Mouse (Mus musculus): Measurements from ENCODE around the gene Ccdc159.

Ccdc159 gene

DNA sequence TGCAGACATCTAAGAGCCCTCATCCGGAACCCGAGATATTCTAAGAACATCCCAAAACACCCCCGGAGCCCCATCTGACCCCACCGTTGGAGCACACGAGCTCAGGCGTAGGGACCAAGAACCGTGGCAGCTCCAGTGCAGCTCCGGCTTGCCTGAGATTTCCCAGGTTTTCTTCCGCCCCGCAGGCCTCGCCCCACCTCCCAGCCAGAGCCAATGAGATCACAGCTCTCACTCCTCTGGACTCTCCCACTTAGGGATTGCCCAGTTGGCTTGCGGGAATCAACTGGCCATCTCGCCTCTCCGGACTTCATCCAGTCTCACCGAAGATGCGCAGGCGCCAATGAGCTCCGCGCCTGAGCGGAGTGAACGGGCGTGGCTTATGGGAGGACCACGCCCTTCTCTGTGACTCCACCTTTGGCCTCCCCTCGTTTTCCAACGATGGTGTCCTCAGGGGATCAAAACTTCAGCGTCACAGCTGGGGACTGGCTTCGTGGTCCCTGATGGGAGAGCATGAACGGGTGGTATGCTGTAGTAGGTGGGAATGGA, at the start of gene Ccdc159, which contains the start of gene Tmem205:
Gene Ccdc159, plus strand, starts transcription at position 264 of the 546 bp plus-strand sequence.
Gene Tmem205, minus strand, starts transcription at position 349 of the 546 bp plus-strand sequence.
- peak; percentile 92 for DNase-seq (ENCODE audit: low spot score)

DNA sequence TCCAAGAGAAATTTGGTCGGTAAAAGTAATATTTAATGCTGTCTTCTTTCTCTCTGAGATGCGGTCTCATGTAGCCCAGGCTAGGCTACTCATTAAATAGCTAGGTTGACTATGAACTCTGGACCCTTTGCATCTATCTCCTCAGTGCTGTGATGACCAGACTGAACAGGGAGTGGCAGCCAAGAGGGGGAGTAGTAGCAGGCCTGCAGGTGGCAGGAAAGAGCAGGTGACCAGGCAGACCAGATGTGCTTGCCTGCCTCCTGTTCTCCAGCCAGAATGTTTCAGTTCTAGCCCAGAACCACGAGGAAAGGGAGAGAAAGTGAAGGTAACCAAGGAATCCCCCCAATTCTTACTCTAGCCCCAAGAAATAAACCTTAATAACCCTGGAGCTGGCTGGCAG, 38.0 kb upstream of the Ccdc159 start:
- DNase-seq (ENCODE audit: low spot score): no peak

DNA sequence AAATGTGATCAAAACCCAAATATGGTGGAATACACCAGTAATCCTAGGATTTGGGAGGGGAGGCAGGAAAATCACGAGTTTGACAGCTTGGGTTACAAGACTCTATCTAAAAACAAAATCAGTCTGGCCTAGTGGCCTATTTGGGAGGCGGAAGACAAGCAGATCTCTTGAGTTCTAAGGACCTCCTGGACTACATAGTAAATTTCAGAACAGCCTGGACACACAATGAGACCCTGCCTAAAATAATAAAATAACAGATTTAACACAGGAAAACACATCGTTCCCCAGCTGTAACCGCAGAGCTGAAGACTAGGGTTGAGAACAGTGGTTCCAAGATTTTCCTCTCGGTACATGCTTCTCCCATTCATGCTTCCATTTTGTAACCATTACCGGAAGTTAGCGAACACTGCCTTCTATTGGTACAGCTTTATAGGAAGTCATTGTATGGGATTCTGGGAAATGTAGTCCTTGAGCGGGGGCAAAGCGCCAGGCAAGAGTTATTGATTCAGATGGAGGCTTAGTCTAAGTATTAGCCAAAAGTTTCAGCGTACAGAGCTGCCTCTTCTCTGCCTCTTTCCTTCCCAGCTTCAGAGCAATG, 25.9 kb upstream of the Ccdc159 start:
- DNase-seq (ENCODE audit: low spot score): peak; percentile 69

DNA sequence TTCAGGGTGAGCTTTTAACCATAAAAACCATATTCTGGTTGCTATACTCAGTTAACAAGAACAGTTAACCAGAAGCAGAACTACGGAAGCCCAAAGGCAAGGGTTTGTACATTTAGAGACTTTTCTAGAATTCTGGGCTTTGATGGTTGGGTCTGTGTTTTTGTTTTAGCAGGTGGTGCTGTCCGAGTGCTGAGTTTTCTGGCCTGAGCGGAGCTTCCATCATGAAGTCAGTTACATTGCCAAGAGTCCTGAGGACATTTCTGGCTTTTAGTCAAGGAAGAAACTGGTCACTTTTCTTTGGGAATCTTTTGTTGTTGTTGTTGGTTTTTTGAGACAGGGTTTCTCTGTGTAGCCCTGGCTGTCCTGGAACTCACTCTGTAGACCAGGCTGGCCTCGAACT, 23.2 kb upstream of the Ccdc159 start:
- no peak for DNase-seq (ENCODE audit: low spot score)

DNA sequence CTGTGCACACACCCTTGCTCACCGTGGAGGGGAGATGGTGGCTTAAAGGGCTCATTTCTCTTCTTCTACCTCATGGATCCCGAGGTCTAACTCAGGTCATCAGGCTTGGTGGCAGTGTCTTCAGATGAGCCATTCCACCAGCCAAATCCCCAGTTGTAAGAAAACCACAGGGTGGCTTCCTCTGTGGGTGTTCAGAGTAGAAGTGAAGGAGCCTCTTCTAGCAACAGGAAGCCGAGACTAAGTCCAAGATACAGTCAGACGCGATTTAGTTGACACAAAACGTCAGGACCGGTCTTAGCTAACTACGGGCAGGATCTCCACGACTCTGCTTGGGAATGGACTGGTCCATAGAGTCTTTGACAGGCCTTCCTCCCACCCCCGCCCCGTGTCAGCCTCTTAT, 19.1 kb upstream of the Ccdc159 start:
- no peak for DNase-seq (ENCODE audit: low spot score)

DNA sequence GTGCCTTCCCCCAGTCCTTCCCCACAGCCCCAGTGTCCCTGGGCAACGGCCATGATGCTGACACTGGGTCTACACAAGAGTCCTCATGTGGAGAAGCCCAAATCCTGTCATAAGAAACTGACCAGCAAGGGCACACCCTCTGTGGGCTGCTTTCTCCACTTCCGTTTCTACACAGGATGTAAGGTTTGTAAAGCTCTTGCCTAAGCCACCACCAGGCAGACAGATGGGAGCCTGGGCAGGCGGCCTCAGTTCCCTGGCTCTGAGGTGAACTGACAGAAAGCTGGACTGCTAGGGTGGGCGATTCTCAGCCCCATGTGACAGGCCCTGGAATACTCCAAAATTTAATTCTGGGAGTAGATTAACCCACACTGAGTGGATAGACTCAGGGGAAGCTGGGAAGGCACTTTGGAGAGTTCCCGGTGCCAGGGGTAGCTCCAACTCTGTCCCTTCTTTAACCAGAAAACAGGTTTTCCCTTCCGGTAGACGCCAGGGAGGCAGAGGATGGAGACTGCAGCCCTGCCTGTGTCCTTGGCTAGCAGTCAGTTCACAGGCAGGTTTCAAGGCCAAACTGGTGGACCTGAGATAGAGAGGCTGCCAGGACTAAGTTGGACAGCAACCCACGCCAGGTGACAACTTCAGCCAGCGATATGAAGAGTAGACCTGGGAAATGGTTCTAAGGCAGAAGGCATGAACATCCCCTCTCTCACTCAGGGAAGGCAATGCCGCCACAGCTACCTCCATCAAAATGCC, 17.6 kb upstream of the Ccdc159 start:
- no peak for DNase-seq (ENCODE audit: low spot score)

DNA sequence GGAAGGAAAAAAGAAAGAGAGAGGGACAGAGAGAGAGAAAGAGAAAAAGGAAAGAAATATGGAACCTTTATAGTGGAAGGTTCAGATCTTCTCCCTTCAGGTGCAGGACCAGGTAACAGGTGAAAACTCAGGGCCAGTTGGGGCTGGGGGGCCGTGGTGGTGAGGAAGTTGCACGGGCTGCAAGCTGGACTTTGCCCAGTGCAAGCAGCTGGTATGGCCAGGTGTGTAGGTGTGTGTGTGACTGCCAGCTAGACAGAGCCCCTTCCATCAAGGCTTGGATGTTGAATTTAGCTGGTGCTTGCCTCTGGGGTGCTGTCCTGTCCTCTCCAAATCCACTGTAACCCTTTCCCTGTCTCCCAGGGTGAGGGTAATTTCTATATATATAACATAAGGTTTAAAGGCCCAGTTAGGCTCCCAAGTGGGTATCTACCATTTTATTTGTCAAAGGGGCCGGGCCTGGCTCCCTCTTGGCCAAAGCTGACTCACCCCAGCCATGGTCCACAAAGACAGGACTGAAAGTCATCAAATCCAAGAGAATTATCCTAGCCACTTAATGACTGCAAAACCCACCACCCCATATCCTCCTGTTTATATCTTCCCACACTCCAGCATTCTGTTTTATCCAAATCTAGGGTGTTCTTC, 10.3 kb upstream of the Ccdc159 start:
- DNase-seq (ENCODE audit: low spot score): no peak

DNA sequence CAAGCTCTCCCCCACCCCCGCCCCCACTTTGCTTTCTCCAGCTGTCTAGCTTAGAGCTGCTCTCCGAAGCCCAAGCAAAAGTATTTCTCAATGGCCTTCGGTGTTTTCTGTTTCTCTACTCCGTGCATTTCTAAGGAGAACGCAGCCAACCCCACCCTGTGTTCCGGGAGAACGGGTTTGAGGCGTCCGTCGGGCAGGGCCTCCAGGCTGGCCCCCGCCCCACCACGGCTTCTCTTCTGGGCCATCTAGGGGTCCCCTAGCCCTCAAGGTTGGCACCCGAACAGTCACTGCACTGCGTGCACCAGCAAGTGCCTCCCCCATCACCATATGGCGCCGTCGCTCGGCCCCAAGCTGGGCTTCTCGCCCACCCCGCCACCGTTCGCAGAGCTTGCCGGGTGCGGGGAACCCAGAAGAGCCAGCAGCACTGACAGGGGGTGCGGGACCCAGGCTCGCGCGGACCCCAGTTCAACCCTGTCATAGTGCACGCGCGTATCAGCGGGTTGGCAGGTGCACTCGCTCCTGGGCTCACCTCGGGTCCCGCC, 9.7 kb upstream of the Ccdc159 start:
- DNase-seq (ENCODE audit: low spot score): peak; percentile 49

DNA sequence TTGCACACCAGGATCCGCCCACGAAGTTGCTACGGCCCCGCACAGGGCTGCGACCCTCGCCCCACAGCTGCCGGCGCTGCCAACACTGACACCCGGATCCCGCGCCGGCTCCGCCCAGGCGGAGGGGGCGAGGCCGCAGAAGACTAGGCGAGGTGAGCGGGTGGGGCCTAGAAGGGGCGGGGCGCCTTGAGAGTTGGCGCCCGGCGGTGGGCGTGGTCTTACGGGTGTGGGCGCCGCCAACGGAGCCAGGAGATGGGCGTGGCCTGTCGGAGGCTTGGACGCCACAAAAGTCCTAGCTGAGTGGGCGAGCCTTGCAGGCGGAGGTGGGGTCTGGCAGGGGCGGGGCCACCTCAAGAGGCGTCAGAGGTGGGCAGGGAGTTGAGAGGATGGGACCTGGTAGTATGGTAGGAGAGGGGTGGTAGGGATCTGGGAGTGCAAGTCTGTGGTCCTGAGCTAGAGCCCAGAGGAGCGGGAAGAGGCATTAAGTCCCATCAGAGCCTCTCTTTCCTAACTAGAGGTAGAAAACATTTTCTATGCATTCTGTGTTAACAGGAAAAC, 9.2 kb upstream of the Ccdc159 start, which contains the start of gene Rab3d:
Gene Rab3d, minus strand, starts transcription at position 158 of the 558 bp plus-strand sequence.
- peak; percentile 83 for DNase-seq (ENCODE audit: low spot score)

DNA sequence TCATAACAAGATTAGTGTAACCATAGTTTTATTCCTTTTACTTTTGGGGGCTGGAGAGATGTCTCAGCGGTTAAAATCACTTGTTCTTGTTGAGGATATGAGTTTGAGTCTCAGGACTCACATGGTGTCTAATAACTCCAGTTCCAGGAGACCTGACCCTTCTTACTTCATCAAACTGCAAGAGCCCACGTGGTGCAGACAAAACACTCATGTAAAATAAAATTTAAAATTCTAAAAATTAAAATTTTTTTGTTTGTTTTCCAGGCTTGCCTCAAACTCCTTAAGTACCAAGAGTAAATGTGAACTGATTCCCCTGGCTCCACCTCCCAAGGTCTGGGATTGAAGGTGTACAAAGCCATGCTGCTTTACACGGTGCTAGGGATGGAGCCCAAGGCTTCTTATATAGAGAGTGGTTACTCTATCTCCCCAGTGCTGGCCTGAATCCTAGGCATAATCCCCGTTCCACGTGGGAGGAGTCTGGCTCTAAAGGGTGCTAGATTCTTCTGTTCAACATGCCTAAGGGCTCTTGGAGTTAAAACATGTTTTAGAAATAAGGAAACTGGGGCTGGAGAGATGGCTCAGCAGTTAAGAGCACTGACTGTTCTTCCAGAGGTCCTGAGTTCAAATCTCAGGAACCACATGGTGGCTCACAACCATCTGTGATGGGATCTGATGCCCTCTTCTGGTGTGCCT, 8.4 kb upstream of the Ccdc159 start:
- no peak for DNase-seq (ENCODE audit: low spot score)

DNA sequence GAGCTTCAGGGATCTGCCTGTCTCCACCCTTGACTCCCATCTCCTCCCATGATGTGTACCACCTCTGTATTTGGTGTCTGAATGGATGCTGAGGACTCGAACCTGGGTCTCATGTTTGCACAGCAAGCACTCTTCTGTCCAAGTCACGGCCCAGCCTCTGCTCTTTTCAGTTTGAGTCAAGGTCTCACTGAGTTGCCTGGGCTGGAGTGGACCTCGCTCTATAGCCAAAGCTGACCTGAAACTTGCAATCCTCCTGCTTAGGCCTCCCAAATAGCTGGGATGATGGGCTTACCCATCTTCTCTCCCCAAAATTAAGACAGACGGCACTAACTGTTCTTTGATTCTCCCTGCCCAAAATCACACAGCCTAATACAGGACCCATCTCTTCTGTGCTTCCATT, 4.2 kb upstream of the Ccdc159 start:
- no peak for DNase-seq (ENCODE audit: low spot score)

DNA sequence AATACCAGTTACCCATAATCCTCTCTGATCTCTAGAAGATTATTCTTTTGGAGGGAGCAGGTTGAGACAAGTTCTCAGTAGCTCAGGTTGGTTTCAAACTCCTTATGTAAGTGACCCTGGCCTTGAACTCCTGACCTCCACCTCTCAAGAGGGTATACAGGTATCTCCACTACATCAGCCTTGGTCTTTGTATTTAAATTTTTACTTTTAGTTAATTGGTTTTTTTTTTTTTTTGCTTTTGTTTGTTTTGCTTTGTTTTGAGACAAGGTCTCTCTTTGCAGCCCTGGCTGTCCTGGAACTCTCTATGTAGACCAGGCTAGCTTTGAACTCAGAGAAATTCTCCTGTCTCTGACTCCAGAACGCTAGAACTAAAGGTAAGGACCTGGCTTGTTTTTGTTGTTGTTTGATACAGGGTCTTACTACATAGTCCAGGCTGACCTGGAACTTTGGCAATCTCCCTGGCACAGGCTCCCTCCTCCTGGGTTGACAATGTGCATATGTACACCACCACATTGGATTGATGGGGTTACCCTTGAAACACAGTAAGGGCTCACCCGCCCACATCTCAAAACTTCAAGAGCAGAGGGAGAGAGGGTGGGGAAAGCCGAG, 3.7 kb upstream of the Ccdc159 start:
- no peak for DNase-seq (ENCODE audit: low spot score)

DNA sequence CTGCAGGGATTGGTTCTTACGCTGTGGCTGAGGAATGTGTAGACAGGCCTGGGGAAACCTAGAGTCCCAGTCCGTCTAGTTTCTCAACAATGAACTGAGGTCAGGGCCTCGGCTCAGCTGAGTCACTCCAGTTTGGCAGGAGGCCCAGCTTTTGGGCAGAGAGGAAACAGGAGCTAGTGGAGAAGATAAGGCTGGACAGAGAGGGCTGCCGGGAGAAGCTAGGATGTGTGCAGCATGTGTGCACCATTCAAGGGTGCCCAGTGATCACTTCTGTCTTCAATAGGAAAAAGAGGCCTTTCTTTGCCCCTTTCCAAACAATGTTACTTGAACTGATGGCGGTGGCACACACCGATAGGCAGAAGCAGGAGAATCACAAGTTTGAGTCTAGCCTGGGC, 3.2 kb upstream of the Ccdc159 start:
- no peak for DNase-seq (ENCODE audit: low spot score)

DNA sequence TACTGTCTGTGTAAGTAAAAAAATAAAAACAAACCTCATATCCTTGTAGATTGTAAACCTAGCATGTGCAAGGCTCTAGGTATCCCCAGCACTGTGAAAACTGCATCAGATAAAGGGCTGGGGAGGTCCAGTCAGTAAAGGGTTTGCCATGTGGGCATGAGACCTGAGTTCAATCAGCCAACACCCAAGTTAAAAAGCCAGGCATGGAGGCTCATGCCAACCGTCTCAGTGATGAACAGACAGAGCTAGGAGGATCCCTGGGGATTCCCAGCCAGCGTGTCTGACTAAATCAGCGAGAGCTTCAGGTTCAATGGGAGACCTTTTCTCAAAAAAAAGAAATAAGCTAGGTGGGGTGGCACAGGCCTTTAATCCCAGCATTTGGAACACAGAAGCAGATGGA, 2.2 kb upstream of the Ccdc159 start:
- DNase-seq (ENCODE audit: low spot score): no peak

DNA sequence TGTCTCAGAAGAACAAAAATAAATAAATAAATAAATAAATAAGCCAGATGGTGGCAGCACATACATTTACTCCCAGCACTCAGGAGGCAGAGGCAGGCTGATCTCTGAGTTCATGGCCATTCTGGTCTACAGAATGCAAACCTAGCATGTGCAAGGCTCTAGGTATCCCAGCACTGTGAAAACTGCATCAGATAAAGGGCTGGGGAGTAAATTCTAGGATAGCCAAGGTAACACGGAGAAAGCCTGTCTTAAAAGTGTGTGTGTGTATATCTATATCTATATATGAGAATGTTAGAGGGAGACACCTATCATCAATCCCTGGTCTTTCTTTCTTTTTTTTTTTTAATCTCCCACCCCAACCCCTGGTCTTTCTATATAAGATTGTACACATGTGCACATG, 1.8 kb upstream of the Ccdc159 start:
- no peak for DNase-seq (ENCODE audit: low spot score)

DNA sequence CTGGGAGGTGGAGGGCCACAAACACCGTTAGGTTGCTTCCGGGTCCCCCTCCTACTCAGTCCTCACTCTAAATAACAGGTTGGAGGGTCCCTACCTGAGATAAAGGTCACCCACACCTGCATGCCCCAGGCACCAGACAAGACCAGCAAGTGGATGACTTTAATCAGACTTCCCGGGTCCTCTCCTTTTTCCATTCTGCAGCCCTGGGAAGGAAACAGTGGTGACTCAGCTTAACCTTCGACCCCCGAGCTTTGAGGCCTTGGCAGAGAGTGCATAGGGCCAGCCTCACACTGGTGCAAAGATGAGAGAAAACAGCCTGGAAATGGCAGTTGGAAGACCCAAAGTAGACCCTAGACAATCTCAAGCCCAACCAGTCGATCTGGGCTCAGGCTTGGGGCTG, 1.1 kb upstream of the Ccdc159 start:
- DNase-seq (ENCODE audit: low spot score): no peak

DNA sequence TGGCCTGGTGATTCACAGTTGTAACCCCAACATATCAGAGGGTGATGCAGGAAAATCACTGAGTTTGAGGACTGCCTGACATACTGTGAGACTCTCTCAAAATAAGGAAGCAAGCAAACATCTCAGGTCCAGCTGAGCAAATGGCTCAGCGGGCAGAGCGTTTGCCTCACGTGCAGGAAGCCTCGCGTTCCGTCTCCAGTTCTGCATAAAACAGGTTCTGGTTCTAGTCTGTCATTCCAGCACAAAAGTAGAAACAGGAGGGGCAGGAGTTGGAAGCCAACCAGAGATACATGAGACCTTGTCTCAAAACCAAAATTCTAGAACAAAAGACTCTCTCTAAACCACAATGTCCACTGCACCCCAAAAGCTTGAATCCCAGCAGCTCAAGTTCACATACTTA, 487 bp upstream of the Ccdc159 start:
- DNase-seq (ENCODE audit: low spot score): no peak

DNA sequence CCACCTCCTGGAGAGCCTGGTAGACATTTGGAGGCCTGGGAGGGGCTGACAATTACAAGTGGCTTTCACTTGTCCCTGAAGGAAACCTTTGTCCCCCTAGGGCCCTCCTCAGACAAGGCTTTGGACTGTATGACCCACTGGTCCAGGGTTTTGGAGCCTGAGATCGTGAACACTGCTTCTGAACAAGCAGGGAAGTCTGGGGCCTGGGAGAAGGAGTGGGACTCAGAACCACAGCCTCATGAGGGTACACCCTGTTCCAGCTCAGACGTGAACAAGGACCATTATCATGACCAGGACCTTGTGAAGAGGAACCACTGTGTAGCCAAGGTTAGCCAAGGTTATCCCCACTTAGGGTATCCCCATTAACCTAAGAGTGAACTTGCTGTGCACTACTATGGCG, 1.9 kb downstream of the Ccdc159 start:
- no peak for DNase-seq (ENCODE audit: low spot score)

DNA sequence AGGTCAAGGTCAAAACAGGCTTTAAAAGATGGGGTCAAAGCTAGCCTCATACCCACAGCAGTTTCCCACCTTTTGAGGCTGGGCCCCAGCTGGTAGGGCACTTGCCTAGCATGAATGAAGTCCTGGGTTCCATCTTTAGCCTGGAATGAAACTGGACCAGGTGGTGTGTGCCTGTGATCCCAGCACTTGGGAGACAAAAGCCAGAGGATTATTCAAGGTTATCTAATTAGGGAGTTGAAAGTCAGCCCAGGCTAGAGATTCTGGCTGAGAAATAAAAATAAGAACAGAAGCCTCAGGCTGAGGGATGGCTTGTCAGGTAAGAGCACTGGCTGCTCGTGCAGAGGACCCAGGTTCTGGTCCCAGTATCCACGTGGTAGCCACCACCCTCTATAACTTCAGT, 4.7 kb downstream of the Ccdc159 start:
- DNase-seq (ENCODE audit: low spot score): no peak

DNA sequence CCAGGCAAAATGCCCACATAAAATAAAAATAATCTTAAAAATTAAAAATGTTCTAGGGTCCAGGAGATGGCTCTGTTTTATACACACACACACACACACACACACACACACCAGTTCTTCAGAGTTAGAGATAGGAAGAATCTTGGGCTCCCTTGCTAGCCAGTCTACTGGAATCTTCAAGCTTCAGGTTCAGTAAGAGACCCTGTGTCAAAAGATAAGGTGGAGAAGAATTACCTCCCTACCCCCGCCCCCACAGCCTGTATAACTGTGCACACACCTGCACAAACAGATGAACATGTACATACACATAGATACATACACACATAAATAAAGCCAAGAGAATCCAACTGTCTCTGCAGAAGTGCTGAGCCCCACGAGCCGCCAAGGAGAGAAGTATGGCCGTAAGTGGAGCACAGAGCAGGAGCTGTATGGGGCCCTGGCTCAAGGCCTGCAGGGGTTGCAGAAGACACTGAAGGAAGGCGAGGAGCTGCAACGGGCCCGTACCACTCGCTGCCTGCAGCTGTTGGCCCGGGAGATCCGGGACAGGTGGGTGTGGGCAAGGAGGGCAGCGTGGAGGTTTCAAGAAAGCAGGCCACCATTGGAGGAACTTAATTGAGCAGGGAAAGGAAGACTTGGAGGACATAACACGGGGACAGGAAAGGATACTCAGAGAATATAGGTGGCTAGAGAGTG, 5.3 kb downstream of the Ccdc159 start:
- DNase-seq (ENCODE audit: low spot score): no peak

DNA sequence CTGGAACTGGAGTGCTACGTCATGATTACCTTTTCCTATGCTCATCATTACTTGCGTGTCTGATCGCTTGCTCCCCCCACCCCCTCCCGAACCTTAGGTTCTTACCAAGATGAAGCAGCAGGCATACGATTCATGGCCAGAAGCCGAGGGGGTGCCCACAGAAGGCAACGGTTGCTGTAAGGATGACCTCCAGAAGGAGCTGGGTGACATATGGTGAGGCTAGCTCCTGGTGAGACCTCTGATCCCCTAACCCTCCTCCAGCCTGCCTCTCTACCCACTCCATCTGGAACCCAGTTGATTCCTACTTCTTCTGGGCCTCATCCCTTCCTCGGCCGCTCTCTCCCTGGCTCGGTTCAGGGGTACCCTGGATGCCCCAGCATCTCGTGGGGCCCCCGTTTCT, 6.8 kb downstream of the Ccdc159 start:
- DNase-seq (ENCODE audit: low spot score): no peak
